Mouse (Mus musculus) erythroblast, embryonic 14.5 days (primary cell): Measurements from ENCODE around the gene Fry.

Experiments
- GATA1 ChIP-seq: IDR thresholded peaks from 2 replicates; pipeline ENCODE4 v1.6.1; 2012; ENCODE audit warnings: low read length, inconsistent platforms, mixed read lengths
- TAL1 ChIP-seq: IDR thresholded peaks from 3 replicates; pipeline ENCODE4 v1.6.1; 2012; ENCODE audit warnings: low read length, inconsistent platforms, mixed read lengths

- TF ChIP-seq GATA1 (no peak), TAL1 (no peak)
Measured at GRCm38 (mm10) chr5:150543184-150543583, 424.7 kb downstream of the Fry start.
